Mouse (Mus musculus) G1E-ER4 (cell line): Measurements from ENCODE around the gene Ifngr2. TPM values are rescaled to one million over a fixed set of nuclear protein-coding genes. Genes with fewer than 3 reads are reported as not detected.

ENCODE experiments used
- GATA1 ChIP-seq: IDR thresholded peaks from one replicate; pipeline ENCODE4 v1.8.0; 2012; ENCODE audit warnings: low read length, inconsistent platforms
- polyA plus RNA-seq: library from polyadenylated mRNA; stranded (reverse); fragments of >175 nt; gene quantifications from 2 replicates; pipeline ENCODE4 v1.2.3, GENCODE M21; 2012

The Ifngr2 gene
- polyA plus RNA-seq, 1 experiment = 26.8 TPM

DNA sequence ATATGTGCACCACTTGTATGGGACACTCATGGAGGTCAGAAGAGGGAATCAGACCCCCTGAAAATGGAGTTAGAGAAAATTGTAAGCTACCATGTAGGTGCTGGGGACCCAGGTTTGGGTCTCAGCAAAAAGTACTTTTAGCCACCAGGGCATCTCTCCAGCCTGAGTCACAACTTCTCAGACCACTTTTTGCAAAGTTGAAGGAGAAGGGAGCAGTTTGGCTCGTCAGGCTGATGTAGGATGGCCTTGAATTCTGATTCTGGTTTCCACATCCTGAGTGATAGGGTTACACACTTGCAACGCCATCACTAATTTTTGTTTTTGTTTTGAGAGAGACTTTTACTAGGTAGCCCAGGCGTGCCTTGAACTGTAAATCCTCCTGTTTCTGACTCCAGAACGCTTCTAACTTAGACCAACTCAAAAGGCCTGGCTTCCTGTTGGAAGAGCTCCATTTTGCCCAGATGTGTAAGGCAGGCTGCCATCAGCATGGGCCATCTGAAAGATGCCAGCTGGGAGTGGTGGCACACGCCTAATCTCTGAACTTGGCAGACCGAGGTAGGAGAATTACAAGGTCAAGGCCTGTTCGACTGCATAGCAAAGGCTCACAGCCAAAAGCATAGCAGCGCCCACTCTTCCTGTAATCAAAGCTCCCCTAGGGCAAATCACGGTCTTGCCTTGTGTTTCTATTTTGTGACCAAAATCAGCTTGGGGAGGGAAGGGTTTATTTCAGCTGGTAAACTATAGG is 62.8 kb downstream of the Ifngr2 start:
- TF ChIP-seq GATA1 = no peak

DNA sequence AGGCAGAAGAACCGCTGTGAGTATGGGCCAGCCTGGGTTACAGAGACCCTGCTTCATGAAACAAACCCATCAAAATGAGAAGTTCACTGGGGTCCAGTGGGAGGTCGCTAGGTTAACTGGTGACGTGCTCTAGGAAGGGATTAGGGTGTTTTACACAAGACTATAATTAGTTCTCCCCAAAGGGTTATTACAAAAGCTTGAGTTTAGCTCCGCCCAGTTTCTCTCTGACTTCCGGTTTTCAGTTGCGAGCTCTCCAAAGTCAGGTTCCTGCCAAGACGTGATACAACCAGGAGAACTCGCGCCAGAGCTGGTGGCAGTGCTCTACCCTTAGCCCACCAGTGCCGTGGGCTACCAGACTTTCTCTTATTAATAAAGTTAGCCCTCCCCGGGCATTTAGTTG is 64.4 kb downstream of the Ifngr2 start:
- no peak for TF ChIP-seq GATA1

DNA sequence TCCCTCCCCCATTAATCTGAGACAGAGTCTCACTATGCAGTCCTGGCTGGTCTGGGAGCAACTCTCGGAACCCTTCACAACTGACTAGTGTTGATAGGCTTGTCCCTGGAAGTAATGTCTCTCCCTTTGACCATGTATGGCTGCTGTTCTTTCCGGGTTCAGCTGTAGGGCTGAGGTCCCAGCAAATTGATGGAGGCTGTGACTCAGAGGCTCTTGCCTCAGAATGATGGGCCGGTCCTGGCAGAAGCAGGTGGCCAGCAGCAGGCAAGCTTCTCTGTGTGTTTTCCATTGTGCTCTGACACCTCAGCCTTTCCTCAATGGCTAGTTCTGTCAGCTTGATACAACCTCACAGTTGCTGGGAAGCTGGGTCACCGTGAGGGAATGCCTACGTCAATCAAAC is 65.7 kb downstream of the Ifngr2 start:
- TF ChIP-seq GATA1 = no peak

DNA sequence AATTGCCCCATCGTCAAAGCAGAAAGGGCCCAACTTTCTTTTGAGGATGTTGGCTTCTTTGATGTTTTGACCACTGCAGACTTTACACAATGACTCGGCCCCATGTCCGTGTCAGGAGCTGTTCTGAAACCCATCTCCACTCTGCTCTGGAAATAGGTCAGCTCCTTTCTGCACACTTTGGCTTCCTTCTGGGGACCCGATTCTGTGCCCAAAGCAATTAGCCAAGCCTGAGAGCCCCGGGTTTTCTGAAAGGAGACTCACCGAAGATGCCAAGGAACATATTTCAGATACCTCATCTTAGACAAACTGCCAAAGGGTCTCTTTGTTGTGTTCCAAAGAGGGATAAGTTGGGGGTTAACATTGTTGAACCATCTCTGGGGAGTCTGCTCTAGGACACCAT is 67.7 kb downstream of the Ifngr2 start:
- TF ChIP-seq GATA1 = no peak

Other genes with a start within 250 kb of the Ifngr2 start
- 28.8 and 44.2 TPM in 2 replicates for gene Ifnar2, start 174.3 kb upstream of the Ifngr2 start, polyA plus RNA-seq
- not detected in 2 replicates for gene Gm21970, start 155.4 kb upstream of the Ifngr2 start, polyA plus RNA-seq
- gene Il10rb, start 140.9 kb upstream of the Ifngr2 start, polyA plus RNA-seq = 15.2 and 17.3 TPM in 2 replicates
- 8.1 and 12.7 TPM in 2 replicates for gene Ifnar1, start 61.8 kb upstream of the Ifngr2 start, polyA plus RNA-seq
- gene Tmem50b, start 50.7 kb downstream of the Ifngr2 start, polyA plus RNA-seq = 1.1 and 1.7 TPM in 2 replicates
- 0.26 and 0.69 TPM in 2 replicates for gene Dnajc28, start 72.0 kb downstream of the Ifngr2 start, polyA plus RNA-seq
- 605 and 659 TPM in 2 replicates for gene Gart, start 99.9 kb downstream of the Ifngr2 start, polyA plus RNA-seq
- 45.2 and 49.5 TPM in 2 replicates for gene Son, start 100.4 kb downstream of the Ifngr2 start, polyA plus RNA-seq
- gene Donson, start 141.7 kb downstream of the Ifngr2 start, polyA plus RNA-seq = 24.0 and 31.3 TPM in 2 replicates
- gene Cryzl1, start 181.9 kb downstream of the Ifngr2 start, polyA plus RNA-seq = 3.6 and 3.7 TPM in 2 replicates
- 28.3 and 35.8 TPM in 2 replicates for gene Itsn1, start 182.2 kb downstream of the Ifngr2 start, polyA plus RNA-seq